Mouse (Mus musculus): ENCODE measurements at regions not wholly inside any gene's neighbourhood (a gene's known extent, or its start where the extent isn't known, plus 50 kb on each side); places are given as distances from the start of the nearest gene placed in this dataset.

DNA sequence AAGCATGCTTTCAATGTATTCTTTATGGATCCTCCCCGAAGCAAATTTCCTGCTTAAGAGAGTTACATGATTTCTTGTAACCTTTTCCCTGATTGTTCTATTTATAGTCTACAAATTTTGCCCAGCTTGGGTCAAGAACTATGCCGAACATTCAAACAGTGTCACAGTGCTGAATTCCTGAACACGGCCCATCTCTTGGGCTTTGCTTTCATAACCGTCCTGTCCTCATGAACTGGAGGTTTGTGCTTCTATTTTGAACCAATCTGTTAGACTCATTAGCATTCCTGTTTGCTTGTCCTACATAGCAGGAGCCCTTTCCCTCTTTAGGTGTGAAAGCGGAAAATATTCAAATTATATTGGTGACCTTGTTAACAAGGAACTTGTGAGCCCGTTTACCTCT lies 181.2 kb downstream of the Klf6 start:
- no peak for ATAC-seq
- H3K4me2 ChIP-seq (ENCODE audit: low read depth), result no peak overlapping the region
- 75% methylated on average over 6 of the region's 6 CpGs for WGBS

DNA sequence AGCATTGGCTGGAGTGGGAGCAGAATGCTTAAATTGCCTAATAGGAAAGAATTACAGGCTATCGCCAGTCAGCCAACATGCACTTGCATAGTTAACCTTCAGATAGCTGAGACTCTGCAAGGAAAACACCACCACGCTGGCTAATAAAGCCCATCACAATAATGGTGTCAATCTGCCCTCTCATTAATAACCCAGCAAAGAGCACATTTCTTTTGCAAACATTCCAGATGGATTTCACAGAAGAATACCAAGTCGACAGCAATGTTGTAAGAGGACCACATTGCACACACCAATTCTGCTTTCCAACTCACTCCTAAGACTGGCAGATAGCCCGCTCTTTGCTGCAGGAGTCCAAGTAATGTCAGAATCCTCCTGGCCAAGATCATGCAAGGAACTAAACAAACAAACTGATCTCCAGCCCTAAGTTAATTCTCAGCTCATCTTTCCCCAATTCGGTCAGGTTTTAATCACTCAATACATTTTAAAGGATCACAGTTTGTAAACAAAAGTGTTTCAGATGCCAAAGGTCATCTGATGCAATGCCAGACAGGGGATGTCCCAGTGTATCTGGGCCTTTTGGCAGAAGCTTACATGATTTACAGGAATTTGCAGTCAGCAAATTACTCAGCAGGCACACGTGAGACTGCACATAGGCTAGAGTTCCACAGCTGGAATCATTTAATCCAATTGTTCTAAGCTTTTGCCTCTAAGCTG lies 198.4 kb downstream of the Klf6 start:
- peaks cover 6% of the 10 kb centered on the region; the same call in 1 of the 2 replicates for H3K4me1 ChIP-seq (ENCODE audit: insufficient read depth)
- no peaks in the 10 kb centered on the region for H3K9me3 ChIP-seq (ENCODE audit: low read length)
- no peak overlapping the region for H3K4me2 ChIP-seq (ENCODE audit: low read depth)
- no peak overlapping the region for H3K27ac ChIP-seq (ENCODE audit: low read depth, low read length)
- no peaks in the 10 kb centered on the region for H3K36me3 ChIP-seq (ENCODE audit: insufficient read depth)
- ATAC-seq (peak; percentile 34; the same call in 1 of the 2 replicates), DNase-seq (peak; percentile 18)
- 12% methylated on average over 6 of the region's 6 CpGs for WGBS
- no peaks in the 10 kb centered on the region for H3K27me3 ChIP-seq (ENCODE audit: insufficient read depth, low read length)
- TF ChIP-seq CTCF (IDR thresholded peaks at IDR 0.05; ENCODE audit: low read depth), result no peak
- no peak overlapping the region for H3K4me3 ChIP-seq (ENCODE audit: low read depth, low read length)
- no peak overlapping the region for H3K9ac ChIP-seq

More for the DNA sequence above, 181.2 kb downstream of the Klf6 start:
- Histone ChIP-seq H3K27me3 (ENCODE audit: insufficient read depth, low read length) (no peaks in the 10 kb centered on the region), H3K36me3 (ENCODE audit: insufficient read depth) (no peaks in the 10 kb centered on the region), H3K4me3 (ENCODE audit: low read depth, low read length) (no peak overlapping the region), H3K9me3 (ENCODE audit: low read length) (no peaks in the 10 kb centered on the region), H3K27ac (ENCODE audit: low read depth, low read length) (no peak overlapping the region), H3K4me1 (ENCODE audit: insufficient read depth) (peaks cover 3% of the 10 kb centered on the region; the same call in 1 of the 2 replicates), H3K9ac (no peak overlapping the region)
- no peak for TF ChIP-seq CTCF (IDR thresholded peaks at IDR 0.05; ENCODE audit: low read depth)
- DNase-seq, result no peak

DNA sequence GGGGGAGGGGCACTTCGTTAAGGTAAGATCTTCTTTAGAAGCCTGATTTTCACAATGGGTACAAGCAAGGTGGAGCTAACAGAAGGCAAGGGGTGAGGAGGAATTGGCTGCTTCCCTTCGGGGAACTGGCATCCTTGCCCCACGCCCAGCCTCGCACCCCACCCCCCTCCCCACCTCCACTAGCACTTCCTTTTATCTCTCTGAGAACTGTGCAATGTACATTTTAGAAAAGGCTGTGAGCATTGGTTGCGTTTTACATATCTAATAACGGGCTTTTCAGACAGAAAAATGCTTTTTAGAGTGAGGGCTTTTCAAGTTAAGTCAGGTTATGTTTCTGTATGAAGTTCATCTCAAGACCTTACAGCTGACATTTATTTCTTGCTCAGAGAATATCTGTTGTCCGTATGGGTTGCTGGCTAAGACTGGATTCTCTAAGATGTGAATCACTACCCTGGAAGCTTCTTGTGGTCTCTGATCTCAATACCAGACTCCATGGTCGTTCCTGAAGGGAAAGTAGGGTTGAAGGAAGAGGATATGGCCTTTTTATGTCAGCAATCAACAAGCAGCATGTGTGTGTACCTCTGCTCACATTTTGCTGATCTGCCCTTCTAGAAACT lies 199.1 kb downstream of the Klf6 start:
- ATAC-seq (no peak), DNase-seq (no peak)
- H3K9me3 ChIP-seq (ENCODE audit: low read length), result no peaks in the 10 kb centered on the region
- H3K27ac ChIP-seq (ENCODE audit: low read depth, low read length), result no peak overlapping the region
- no peaks in the 10 kb centered on the region for H3K27me3 ChIP-seq (ENCODE audit: insufficient read depth, low read length)
- H3K4me1 ChIP-seq (ENCODE audit: insufficient read depth), result peaks cover 6% of the 10 kb centered on the region; the same call in 1 of the 2 replicates
- H3K9ac ChIP-seq, result no peak overlapping the region
- no peaks in the 10 kb centered on the region for H3K36me3 ChIP-seq (ENCODE audit: insufficient read depth)
- no peak overlapping the region for H3K4me2 ChIP-seq (ENCODE audit: low read depth)
- 37% methylated on average over 8 of the region's 8 CpGs for WGBS
- H3K4me3 ChIP-seq (ENCODE audit: low read depth, low read length), result no peak overlapping the region
- no peak for TF ChIP-seq CTCF (IDR thresholded peaks at IDR 0.05; ENCODE audit: low read depth)

DNA sequence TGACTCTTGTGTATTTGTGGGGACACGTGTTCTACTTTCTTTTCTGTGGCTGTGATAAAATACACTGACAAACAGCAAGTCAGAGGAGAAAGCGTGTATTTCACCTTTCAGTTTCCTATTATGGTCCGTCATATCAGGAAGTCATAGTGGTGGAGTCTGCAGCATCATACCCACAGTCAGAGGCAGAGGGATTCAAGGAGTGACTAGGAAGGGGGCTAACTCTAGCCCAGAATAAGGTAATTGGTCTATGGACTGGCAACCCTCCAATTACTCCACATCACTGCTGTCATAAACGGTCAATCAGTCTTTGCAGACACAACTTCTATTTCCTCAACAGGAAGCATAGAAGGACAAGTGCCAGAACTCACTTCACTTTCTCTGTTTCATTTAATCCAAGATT lies 201.0 kb downstream of the Klf6 start:
- H3K9ac ChIP-seq, result no peak overlapping the region
- H3K9me3 ChIP-seq (ENCODE audit: low read length), result no peaks in the 10 kb centered on the region
- DNase-seq (no peak), ATAC-seq (no peak)
- H3K4me1 ChIP-seq (ENCODE audit: insufficient read depth), result peaks cover 6% of the 10 kb centered on the region; the same call in 1 of the 2 replicates
- H3K27me3 ChIP-seq (ENCODE audit: insufficient read depth, low read length), result no peaks in the 10 kb centered on the region
- no peak for TF ChIP-seq CTCF (IDR thresholded peaks at IDR 0.05; ENCODE audit: low read depth)
- no peak overlapping the region for H3K27ac ChIP-seq (ENCODE audit: low read depth, low read length)
- no peak overlapping the region for H3K4me2 ChIP-seq (ENCODE audit: low read depth)
- WGBS, result 85% methylated on average over 4 of the region's 4 CpGs
- no peaks in the 10 kb centered on the region for H3K36me3 ChIP-seq (ENCODE audit: insufficient read depth)
- no peak overlapping the region for H3K4me3 ChIP-seq (ENCODE audit: low read depth, low read length)

DNA sequence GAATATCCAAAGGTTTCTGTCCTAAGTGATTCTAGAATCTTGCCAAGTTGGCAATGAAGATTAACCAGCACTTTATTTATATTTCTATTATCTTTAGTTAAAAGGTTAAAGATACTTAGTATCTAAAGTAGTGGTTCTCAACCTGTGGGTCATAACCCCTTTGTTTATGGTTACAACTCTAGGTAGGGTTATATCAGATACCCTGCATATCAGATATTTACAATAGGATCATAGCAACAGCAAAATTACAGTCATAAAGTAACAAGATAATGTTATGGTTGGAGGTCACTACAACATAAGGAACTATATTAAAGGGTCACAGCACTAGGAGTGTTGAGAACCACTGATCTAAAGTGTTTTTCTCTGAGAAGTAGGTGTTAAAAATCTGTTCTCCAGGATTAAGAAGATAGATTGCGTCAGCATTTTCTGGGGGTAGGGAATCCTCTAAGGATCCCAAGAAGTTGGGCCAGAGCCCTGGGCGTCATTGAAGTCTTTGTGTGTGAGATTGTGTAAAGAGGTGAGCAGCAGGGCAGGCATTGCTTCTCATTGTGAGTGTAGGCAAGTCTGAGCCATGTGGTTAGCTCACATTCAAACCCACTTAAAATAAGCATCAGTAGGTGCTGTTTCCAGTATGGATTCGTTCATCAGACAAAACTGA lies 201.6 kb downstream of the Klf6 start:
- no peaks in the 10 kb centered on the region for H3K36me3 ChIP-seq (ENCODE audit: insufficient read depth)
- H3K9me3 ChIP-seq (ENCODE audit: low read length), result no peaks in the 10 kb centered on the region
- no peaks in the 10 kb centered on the region for H3K27me3 ChIP-seq (ENCODE audit: insufficient read depth, low read length)
- H3K4me1 ChIP-seq (ENCODE audit: insufficient read depth), result peaks cover 6% of the 10 kb centered on the region; the same call in 1 of the 2 replicates
- TF ChIP-seq CTCF (IDR thresholded peaks at IDR 0.05; ENCODE audit: low read depth), result no peak
- DNase-seq, result no peak
- no peak for ATAC-seq
- H3K4me2 ChIP-seq (ENCODE audit: low read depth), result no peak overlapping the region
- no peak overlapping the region for H3K9ac ChIP-seq
- no peak overlapping the region for H3K27ac ChIP-seq (ENCODE audit: low read depth, low read length)
- no peak overlapping the region for H3K4me3 ChIP-seq (ENCODE audit: low read depth, low read length)
- 72% methylated on average over 3 of the region's 3 CpGs for WGBS

DNA sequence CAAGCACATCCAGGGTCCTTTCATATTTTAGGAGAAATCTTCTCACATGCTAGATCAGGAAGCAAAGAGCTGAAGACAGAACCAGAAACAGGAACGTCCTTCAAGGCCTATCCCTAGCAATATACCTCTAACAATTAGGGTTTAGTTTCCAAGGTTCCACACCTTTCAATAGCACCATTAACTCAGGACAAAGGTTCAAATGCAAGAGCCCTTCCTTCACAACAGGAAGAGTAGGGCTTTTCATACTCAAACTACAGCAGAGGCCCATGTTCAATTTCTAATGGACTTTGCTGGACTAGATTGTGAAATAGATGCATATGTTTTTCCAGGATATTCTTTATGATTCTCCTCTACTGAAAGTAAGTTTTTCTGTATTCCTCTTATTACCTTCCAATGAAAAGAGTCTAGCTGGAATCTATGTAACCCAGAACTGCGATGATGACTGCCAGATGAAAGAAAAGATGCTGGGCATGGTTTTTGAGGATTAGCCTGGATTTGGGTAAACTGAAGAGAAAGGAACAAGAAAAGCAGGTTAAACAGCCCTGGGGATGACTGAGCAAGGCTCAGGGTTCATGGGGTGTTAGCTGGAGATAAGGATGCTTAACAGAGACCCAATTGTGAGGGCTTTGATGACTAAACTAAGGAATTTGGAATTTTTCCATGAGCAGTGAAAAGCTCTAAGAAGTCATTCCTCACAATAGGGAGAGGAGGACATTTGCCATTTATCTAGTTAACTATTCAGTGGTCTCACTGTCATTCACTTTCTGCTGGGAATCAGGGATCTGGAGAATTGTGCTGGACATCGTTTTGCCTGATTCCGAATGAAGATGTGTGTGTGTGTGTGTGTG lies 215.9 kb downstream of the Klf6 start:
- WGBS, result 70% methylated on average over 4 of the region's 4 CpGs
- ATAC-seq (no peak), DNase-seq (no peak)

More for the DNA sequence above, 215.9 kb downstream of the Klf6 start:
- Histone ChIP-seq H3K4me1 (ENCODE audit: insufficient read depth) (no peaks in the 10 kb centered on the region), H3K36me3 (ENCODE audit: insufficient read depth) (no peaks in the 10 kb centered on the region), H3K4me2 (ENCODE audit: low read depth) (no peak overlapping the region), H3K9ac (no peak overlapping the region), H3K9me3 (ENCODE audit: low read length) (no peaks in the 10 kb centered on the region), H3K27ac (ENCODE audit: low read depth, low read length) (no peak overlapping the region), H3K4me3 (ENCODE audit: low read depth, low read length) (no peak overlapping the region), H3K27me3 (ENCODE audit: insufficient read depth, low read length) (no peaks in the 10 kb centered on the region)
- TF ChIP-seq CTCF (IDR thresholded peaks at IDR 0.05; ENCODE audit: low read depth), result no peak
